Mouse (Mus musculus) c-Kit-positive CD71-positive TER-119-positive erythroid progenitor cells, embryonic 14.5 days (primary cell): ENCODE data around the gene Rhox11.
"Not testable (repeated sequence)": the region's sequence is repeated elsewhere in the genome, so short reads cannot be mapped to it uniquely, and the experiment has no call there.

Experiments used
- DNase-seq: peaks from one replicate; pipeline ENCODE4 v3.0.0-alpha.2; 2013; ENCODE audit warnings: low spot score

The Rhox11 gene

GRCm38 (mm10) chrX:38085041-38085440, at the start of gene Rhox11:
TSS of gene Rhox11 (minus strand) at chrX:38085141.
- no peak for DNase-seq

DNA sequence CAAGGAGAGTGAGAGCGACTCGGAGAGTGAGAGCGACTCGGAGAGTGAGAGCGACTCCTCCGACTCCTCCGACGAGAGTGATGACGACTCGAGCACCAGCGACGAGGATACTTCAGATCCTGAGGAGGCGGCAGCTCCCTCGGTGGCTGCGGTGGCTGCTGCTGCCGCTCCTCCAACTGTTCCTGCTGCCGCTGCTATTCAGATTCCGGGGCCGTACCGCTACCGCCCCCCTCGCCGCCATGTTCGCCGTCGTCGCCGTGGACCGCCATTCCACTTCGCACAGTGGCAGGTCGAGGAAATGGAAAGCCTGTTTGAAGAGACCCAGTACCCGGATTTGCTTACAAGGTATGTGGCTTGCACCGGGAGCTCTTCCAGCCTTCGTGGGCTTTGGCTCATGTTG, 36.5 kb upstream of the Rhox11 start:
- DNase-seq, result no peak

DNA sequence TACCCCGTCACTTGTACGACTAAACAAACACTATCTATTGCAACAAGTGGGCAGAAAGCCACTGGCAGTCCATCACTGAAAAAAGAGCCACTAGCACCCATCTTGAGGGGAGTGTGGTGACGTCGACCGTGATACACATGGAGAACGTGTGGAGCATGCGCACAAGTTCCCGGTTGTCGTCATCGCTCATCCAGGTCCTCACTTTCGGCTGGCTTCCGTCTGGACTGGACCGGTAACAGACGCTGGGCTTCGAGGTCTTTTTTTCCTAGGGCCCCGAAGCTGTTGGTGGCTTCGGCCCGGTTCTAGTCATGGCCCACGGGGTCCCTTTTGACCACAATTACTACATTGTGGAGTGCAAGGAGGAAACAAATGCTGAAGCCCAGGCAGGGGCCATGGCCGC, 36.0 kb upstream of the Rhox11 start, which contains the start of gene Rhox13:
TSS of gene Rhox13 (plus strand) at position 238 of the 400 bp plus-strand sequence.
- DNase-seq, result no peak

DNA sequence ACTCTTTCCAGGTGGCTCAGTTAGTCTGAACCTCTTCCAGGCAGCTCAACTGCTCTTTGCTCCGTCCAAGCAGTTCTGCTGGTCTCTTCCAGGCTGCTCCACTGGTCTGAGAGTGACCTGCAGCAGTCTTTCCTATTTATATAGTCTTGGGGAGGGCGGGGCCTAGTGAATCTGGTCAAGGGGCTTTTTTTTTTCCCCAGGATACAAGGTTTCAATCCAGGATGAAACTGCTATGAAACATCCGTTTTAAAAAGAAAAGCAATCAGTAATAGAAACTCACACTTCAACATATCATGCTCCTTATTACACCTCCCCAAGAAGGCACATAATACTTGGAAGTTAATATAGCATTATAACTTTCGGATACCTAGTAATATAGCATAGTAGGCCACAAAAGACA, 25.9 kb upstream of the Rhox11 start, which contains the start of gene Rhox12:
TSS of gene Rhox12 (minus strand) at position 101 of the 400 bp plus-strand sequence.
- no peak for DNase-seq

DNA sequence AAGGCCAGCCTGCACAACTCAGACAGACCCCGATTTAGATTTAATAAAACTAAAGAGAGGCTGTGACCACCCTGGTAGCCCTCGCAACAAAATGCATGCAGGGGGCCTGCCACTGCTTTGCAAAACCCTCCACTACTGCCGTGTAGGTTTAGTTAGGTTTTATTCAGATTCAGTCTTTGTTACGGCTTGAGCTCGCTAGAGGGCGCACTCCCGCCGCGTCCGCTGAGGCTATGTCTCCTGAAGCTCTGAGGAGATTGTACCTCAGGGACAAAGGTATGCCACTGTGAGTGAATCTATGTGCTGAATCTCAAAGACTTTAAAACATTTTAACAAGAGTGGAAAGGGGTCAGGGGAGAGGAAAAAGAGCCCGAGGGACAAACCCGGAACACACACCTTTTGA, 715 bp downstream of the Rhox11 start:
- no peak for DNase-seq

GRCm38 (mm10) chrX:38066175-38066574, 18.8 kb downstream of the Rhox11 start, which contains the start of gene Rhox10:
TSS of gene Rhox10 (plus strand) at chrX:38066475.
- DNase-seq, result no peak

- peak; percentile 5 for DNase-seq
Measured at GRCm38 (mm10) chrX:38061544-38061943, 23.4 kb downstream of the Rhox11 start.

DNA sequence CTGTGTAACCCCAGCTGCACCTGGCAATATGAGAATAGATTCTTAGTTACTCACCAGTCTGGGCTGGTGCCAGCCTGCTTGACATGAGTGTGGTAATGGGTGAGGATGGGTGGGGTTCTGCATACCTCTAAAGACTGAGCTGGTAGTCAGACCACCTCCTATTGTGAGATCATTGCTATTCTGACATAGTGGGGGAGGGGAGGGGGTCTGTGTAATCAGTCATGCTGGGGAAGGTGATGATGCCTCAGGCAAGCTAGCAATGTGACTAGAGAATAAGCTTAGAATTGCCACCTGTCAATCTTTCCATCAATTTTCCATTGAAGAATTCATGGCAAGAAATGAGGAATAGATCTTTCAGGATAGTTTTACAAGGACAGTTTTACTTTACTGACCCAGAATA, 41.9 kb downstream of the Rhox11 start, which contains the start of gene Btg1-ps2:
TSS of gene Btg1-ps2 (minus strand) at position 101 of the 400 bp plus-strand sequence.
- DNase-seq, result not testable (repeated sequence)

DNA sequence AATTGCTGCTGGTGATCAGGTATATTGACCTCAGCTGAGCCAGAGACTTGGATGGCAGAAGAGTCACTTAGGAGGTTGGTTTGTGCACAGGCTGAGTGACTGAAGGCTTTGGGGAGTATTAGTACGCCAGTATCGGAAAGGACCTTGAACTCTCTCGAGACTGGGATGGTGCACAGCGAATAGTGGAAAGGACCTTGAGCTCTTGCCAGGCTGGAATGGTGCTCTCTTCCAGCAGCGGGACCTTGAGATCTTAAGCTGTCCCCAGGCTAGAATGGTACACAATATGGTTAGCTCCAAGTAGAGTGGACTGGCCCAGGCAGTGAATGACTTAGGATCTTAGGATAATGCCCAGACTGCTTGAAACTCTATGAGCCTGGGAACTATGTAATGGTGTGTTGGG, 45.3 kb downstream of the Rhox11 start:
- DNase-seq, result no peak

- DNase-seq, result no peak
Measured at GRCm38 (mm10) chrX:38033841-38034240, 51.1 kb downstream of the Rhox11 start.
